Comparison of ENCODE assay signal across 24 mouse cellular contexts in genomic region chr2:53129070-53129469, GRCm38 (mm10).
DNase-seq lines count a peak whose midpoint lies in the region; ATAC-seq and TF ChIP-seq lines count a peak whose summit lies in the region.
"Had no signal": no experiment of that assay in that cellular context is flagged by ENCODE, and none has a peak within 500 bp of the region (broad histone marks: within the 10 kb centered on the region; RNA-seq: fewer than 3 reads in every experiment).

No protein-coding gene starts in this region.

- H3K27ac ChIP-seq in intestine, embryonic 14.5 days (ENCODE audit: low read depth), result no peak overlapping the region
- H3K27ac ChIP-seq in intestine, embryonic 16.5 days (ENCODE audit: low read length), result no peak overlapping the region
- no peak overlapping the region for H3K27ac ChIP-seq in stomach, embryonic 14.5 days (ENCODE audit: low read length)
- H3K27ac ChIP-seq in stomach, postnatal 0 days (replicated peaks), result no peak overlapping the region
- H3K27ac ChIP-seq in midbrain, embryonic 14.5 days (replicated peaks; ENCODE audit: low read depth, low read length), result no peak overlapping the region
- H3K27ac ChIP-seq: forebrain, embryonic 10.5 days; forebrain, embryonic 13.5 days; heart, adult 2 months; hindbrain, embryonic 13.5 days; hindbrain, postnatal 0 days had no signal

- ATAC-seq in intestine, embryonic 14.5 days (replicated peaks; ENCODE audit: low FRiP score, low TSS enrichment, low read depth), result peak; percentile 74
- peak; percentile 77 for ATAC-seq in intestine, embryonic 16.5 days
- 0 out of 2 replicates have a peak, but pooled peaks have one; percentile 46 for ATAC-seq in stomach, embryonic 14.5 days (ENCODE audit: insufficient number of reproducible peaks, insufficient read depth, low FRiP score, low read depth)
- peak; percentile 59; the same call in 1 of the 2 replicates for ATAC-seq in stomach, postnatal 0 days (ENCODE audit: low FRiP score, low TSS enrichment)
- ATAC-seq in midbrain, embryonic 14.5 days (ENCODE audit: low FRiP score, low TSS enrichment), result no peak
- ATAC-seq: forebrain, embryonic 13.5 days; forebrain, embryonic 16.5 days; hindbrain, postnatal 0 days had no signal

- H3K4me3 ChIP-seq in intestine, embryonic 14.5 days (ENCODE audit: low read depth, low read length), result no peak overlapping the region
- H3K4me3 ChIP-seq in intestine, embryonic 16.5 days (ENCODE audit: low read length), result no peak overlapping the region
- no peak overlapping the region for H3K4me3 ChIP-seq in stomach, embryonic 14.5 days (ENCODE audit: low read depth, low read length)
- H3K4me3 ChIP-seq in stomach, postnatal 0 days (ENCODE audit: low read depth, low read length), result no peak overlapping the region
- no peak overlapping the region for H3K4me3 ChIP-seq in midbrain, embryonic 14.5 days (replicated peaks; ENCODE audit: low read depth, low read length)
- H3K4me3 ChIP-seq: forebrain, embryonic 10.5 days; forebrain, embryonic 13.5 days; heart, adult 2 months; hindbrain, embryonic 13.5 days had no signal

- no peaks in the 10 kb centered on the region for H3K4me1 ChIP-seq in intestine, embryonic 14.5 days (replicated peaks; ENCODE audit: control insufficient read depth, insufficient read depth, low read length)
- no peaks in the 10 kb centered on the region for H3K4me1 ChIP-seq in intestine, embryonic 16.5 days (ENCODE audit: control insufficient read depth, insufficient read depth, low read length)
- no peaks in the 10 kb centered on the region for H3K4me1 ChIP-seq in stomach, embryonic 14.5 days (ENCODE audit: control insufficient read depth, insufficient read depth, low read length)
- no peaks in the 10 kb centered on the region for H3K4me1 ChIP-seq in stomach, postnatal 0 days (replicated peaks; ENCODE audit: control insufficient read depth, insufficient read depth)
- H3K4me1 ChIP-seq in midbrain, embryonic 14.5 days (ENCODE audit: control insufficient read depth, insufficient read depth, low read length), result no peaks in the 10 kb centered on the region
- H3K4me1 ChIP-seq: forebrain, embryonic 10.5 days; forebrain, embryonic 13.5 days; hindbrain, embryonic 13.5 days had no signal

- H3K9ac ChIP-seq in intestine, embryonic 14.5 days (ENCODE audit: low read length), result no peak overlapping the region
- H3K9ac ChIP-seq in intestine, embryonic 16.5 days (ENCODE audit: low read depth, low read length), result no peak overlapping the region
- no peak overlapping the region for H3K9ac ChIP-seq in stomach, embryonic 14.5 days (replicated peaks; ENCODE audit: low read depth, low read length)
- no peak overlapping the region for H3K9ac ChIP-seq in stomach, postnatal 0 days (ENCODE audit: low read length)
- H3K9ac ChIP-seq in midbrain, embryonic 14.5 days (replicated peaks; ENCODE audit: low read length), result no peak overlapping the region
- H3K9ac ChIP-seq: forebrain, embryonic 13.5 days; hindbrain, embryonic 13.5 days had no signal

- no peak for DNase-seq in intestine, embryonic 14.5 days (ENCODE audit: low spot score)
- DNase-seq in stomach, postnatal 0 days (ENCODE audit: low spot score), result no peak
- no peak for DNase-seq in midbrain, embryonic 14.5 days
- no peak for DNase-seq in MN1 (ENCODE audit: low spot score)
- no peak for DNase-seq in adrenal gland, postnatal 25 days
- DNase-seq: adrenal gland, adult 2 months; adrenal gland, postnatal 14 days; B cell, adult 2 months; cerebellum, adult 18-20 months; cerebellum, adult 9-10 months; cerebellum, postnatal 14 days; gastrocnemius, postnatal 10 days; gastrocnemius, postnatal 36 days; heart, adult 2 months had no signal

- 49% methylated on average over 6 of the region's 6 CpGs for WGBS in intestine, embryonic 14.5 days
- 45% methylated on average over 6 of the region's 6 CpGs for whole genome bisulfite sequencing in intestine, embryonic 16.5 days
- 59% methylated on average over 6 of the region's 6 CpGs for WGBS in stomach, embryonic 14.5 days
- 50% methylated on average over 6 of the region's 6 CpGs for WGBS in stomach, postnatal 0 days
- WGBS in midbrain, embryonic 14.5 days, result 90% methylated on average over 6 of the region's 6 CpGs

- H3K4me2 ChIP-seq in intestine, embryonic 14.5 days (ENCODE audit: low read length), result no peak overlapping the region
- no peak overlapping the region for H3K4me2 ChIP-seq in intestine, embryonic 16.5 days (ENCODE audit: low read depth, low read length)
- H3K4me2 ChIP-seq in stomach, embryonic 14.5 days (replicated peaks; ENCODE audit: low read depth, low read length), result no peak overlapping the region
- H3K4me2 ChIP-seq in stomach, postnatal 0 days (replicated peaks; ENCODE audit: low read depth), result no peak overlapping the region
- H3K4me2 ChIP-seq in midbrain, embryonic 14.5 days (ENCODE audit: low read length), result no peak overlapping the region
- H3K4me2 ChIP-seq: forebrain, embryonic 13.5 days; heart, embryonic 11.5 days; hindbrain, embryonic 13.5 days had no signal

- H3K27me3 ChIP-seq in intestine, embryonic 14.5 days (replicated peaks; ENCODE audit: control insufficient read depth, insufficient read depth, low read length), result no peaks in the 10 kb centered on the region
- no peaks in the 10 kb centered on the region for H3K27me3 ChIP-seq in intestine, embryonic 16.5 days (replicated peaks; ENCODE audit: control insufficient read depth, insufficient read depth, low read length)
- no peaks in the 10 kb centered on the region for H3K27me3 ChIP-seq in stomach, embryonic 14.5 days (ENCODE audit: control insufficient read depth, insufficient read depth, low read length)
- H3K27me3 ChIP-seq in stomach, postnatal 0 days (ENCODE audit: control insufficient read depth, insufficient read depth, low read length), result no peaks in the 10 kb centered on the region
- H3K27me3 ChIP-seq in midbrain, embryonic 14.5 days (ENCODE audit: control insufficient read depth, insufficient read depth, low read length), result no peaks in the 10 kb centered on the region
- H3K27me3 ChIP-seq: CH12.LX; forebrain, embryonic 13.5 days; hindbrain, embryonic 13.5 days had no signal

- H3K9me3 ChIP-seq in intestine, embryonic 14.5 days (ENCODE audit: control insufficient read depth, low read length), result no peaks in the 10 kb centered on the region
- no peaks in the 10 kb centered on the region for H3K9me3 ChIP-seq in intestine, embryonic 16.5 days (ENCODE audit: control insufficient read depth, low read length)
- H3K9me3 ChIP-seq in stomach, embryonic 14.5 days (ENCODE audit: control insufficient read depth, low read depth, low read length), result no peaks in the 10 kb centered on the region
- no peaks in the 10 kb centered on the region for H3K9me3 ChIP-seq in stomach, postnatal 0 days (ENCODE audit: control insufficient read depth, low read length)
- no peaks in the 10 kb centered on the region for H3K9me3 ChIP-seq in midbrain, embryonic 14.5 days (ENCODE audit: control insufficient read depth, low read length)
- H3K9me3 ChIP-seq: forebrain, embryonic 10.5 days; forebrain, embryonic 13.5 days; G1E; hindbrain, embryonic 13.5 days had no signal

- no peak for TF ChIP-seq CTCF in stomach, postnatal 0 days (IDR thresholded peaks at IDR 0.05; ENCODE audit: low read depth)

- TF ChIP-seq EP300 in stomach, postnatal 0 days (optimal IDR thresholded peaks at IDR 0.05), result no peak

- peaks cover 52% of the 10 kb centered on the region for H3K36me3 ChIP-seq in intestine, embryonic 14.5 days (ENCODE audit: control insufficient read depth, insufficient read depth, low read length)
- no peaks in the 10 kb centered on the region; the same call in 1 of the 2 replicates for H3K36me3 ChIP-seq in intestine, embryonic 16.5 days (ENCODE audit: control insufficient read depth, insufficient read depth, low read length)
- H3K36me3 ChIP-seq in stomach, embryonic 14.5 days (ENCODE audit: control insufficient read depth, insufficient read depth, low read length), result peaks cover 20% of the 10 kb centered on the region
- 0 out of 2 replicates have a peak, but pooled peaks cover 3% of the 10 kb centered on the region for H3K36me3 ChIP-seq in stomach, postnatal 0 days (ENCODE audit: control insufficient read depth, insufficient read depth, low read length)
- peaks cover 69% of the 10 kb centered on the region for H3K36me3 ChIP-seq in midbrain, embryonic 14.5 days (ENCODE audit: control insufficient read depth, insufficient read depth, low read length)
